Mouse (Mus musculus) ES-E14 (cell line): ENCODE data around the gene Slc22a18. TPM values are rescaled to one million over a fixed set of nuclear protein-coding genes. Genes with fewer than 3 reads are reported as not detected.

Experiments
- DNase-seq: peaks from one replicate; pipeline ENCODE4 v3.0.0-alpha.2; 2013; ENCODE audit warnings: low read depth, low spot score
- H3K27ac ChIP-seq: 2 replicates; pipeline ENCODE4 v1.5.1; 2012; ENCODE audit warnings: low read depth, mild to moderate bottlenecking, low read length, moderate library complexity, mixed read lengths; ENCODE audit not compliant: poor library complexity, insufficient read depth, severe bottlenecking
- H3K36me3 ChIP-seq: 2 replicates; pipeline ENCODE4 v1.6.1; 2012; ENCODE audit warnings: mild to moderate bottlenecking, low read length, moderate library complexity, mixed read lengths; ENCODE audit not compliant: control insufficient read depth, poor library complexity, insufficient read depth, severe bottlenecking
- H3K4me1 ChIP-seq, 2 experiments: fragments of 150-350 bp in 1 of 2; sonication (generic) in 1 of 2; 2 replicates each; pipeline ENCODE4 v1.6.1; 2012; ENCODE audit warnings: low read length in 2 of 2, mild to moderate bottlenecking in 1 of 2, mixed read lengths in 1 of 2; ENCODE audit not compliant: control insufficient read depth in 2 of 2, insufficient read depth in 2 of 2, poor library complexity in 1 of 2
- H3K4me3 ChIP-seq, 2 experiments: fragments of 150-350 bp in 1 of 2; sonication (generic) in 1 of 2; 2 replicates each; pipeline ENCODE4 v1.5.1; 2012; ENCODE audit warnings: low read length in 2 of 2, low read depth in 1 of 2, mild to moderate bottlenecking in 1 of 2, mixed read lengths in 1 of 2; ENCODE audit not compliant: insufficient read depth in 1 of 2, poor library complexity in 1 of 2, severe bottlenecking in 1 of 2
- H3K9ac ChIP-seq: 2 replicates; pipeline ENCODE4 v1.6.1; 2012; ENCODE audit warnings: low read depth, mild to moderate bottlenecking, low read length, mixed read lengths; ENCODE audit not compliant: poor library complexity, insufficient read depth, severe bottlenecking
- H3K9me3 ChIP-seq: fragments of 150-350 bp; sonication (generic); 2 replicates; pipeline ENCODE4 v1.6.1; 2012; ENCODE audit warnings: low read depth, mild to moderate bottlenecking, low read length; ENCODE audit not compliant: control insufficient read depth, insufficient read depth
- CHD2 ChIP-seq: IDR thresholded peaks from 2 replicates; pipeline ENCODE4 v1.6.1; 2014; ENCODE audit warnings: mild to moderate bottlenecking, low read depth, low read length, inconsistent platforms
- HCFC1 ChIP-seq: IDR thresholded peaks from 2 replicates; pipeline ENCODE4 v1.6.1; 2012; ENCODE audit warnings: low read length, inconsistent platforms, borderline replicate concordance; ENCODE audit not compliant: insufficient read depth
- MAFK ChIP-seq: IDR thresholded peaks from 2 replicates; pipeline ENCODE4 v1.6.1; 2014; ENCODE audit warnings: mild to moderate bottlenecking, low read depth, low read length, inconsistent platforms; ENCODE audit not compliant: insufficient read depth
- ZC3H11A ChIP-seq: IDR thresholded peaks from 2 replicates; pipeline ENCODE4 v1.6.1; 2012; ENCODE audit warnings: low read depth, mild to moderate bottlenecking, inconsistent platforms, low read length, borderline replicate concordance
- ZNF384 ChIP-seq: IDR thresholded peaks from 2 replicates; pipeline ENCODE4 v1.6.1; 2012; ENCODE audit warnings: low read depth, low read length, inconsistent platforms
- in situ Hi-C, 2 experiments: fragments of 600-800 bp; cut with MboI; formaldehyde crosslinking; loops; one replicate each; pipeline ENCODE4 v1.15.1; 2025; ENCODE audit warnings: low sequenced_read_pairs in 2 of 2, inconsistent platforms in 1 of 2; ENCODE audit not compliant: unreplicated experiment in 2 of 2
- total RNA-seq: library from RNA; depleted of rRNA; stranded (reverse); fragments of 300-350 nt; gene quantifications from 2 replicates; pipeline ENCODE4 v1.2.3, GENCODE M21; 2012

Gene Slc22a18
- total RNA-seq, 1 experiment: 1.5 TPM

DNA sequence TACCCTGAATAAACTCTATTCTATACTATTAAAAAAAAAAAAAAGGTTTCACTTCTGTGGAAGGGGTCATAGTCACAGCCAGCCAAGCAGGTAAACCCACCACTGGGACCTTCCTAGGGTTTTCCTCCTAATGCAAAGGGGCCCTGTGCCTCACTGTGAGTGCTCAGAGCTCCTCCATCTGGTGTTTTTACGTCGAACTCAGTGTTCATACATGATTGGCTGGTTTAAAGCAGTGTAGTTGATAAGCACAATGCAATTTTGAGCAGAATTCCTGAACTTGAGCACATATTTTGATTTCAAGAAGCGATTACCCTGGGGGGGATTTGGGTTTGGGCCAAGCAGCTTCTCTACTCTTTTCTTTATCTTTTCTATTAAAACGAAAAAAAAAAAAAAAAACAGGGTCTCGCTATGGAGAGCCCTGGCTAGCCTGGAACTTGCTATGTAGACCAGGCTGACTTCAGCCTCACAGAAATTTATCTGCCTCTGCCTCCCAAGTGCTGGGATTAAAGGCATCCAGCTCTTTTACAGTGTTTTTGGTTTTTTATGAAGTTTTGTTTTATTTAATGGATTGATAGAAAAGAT, 8.4 kb downstream of the Slc22a18 start:
- in situ Hi-C loops: no loop called here
- no peak for TF ChIP-seq HCFC1
- TF ChIP-seq CHD2: no peak
- no peak for TF ChIP-seq MAFK
- TF ChIP-seq ZNF384: no peak
- TF ChIP-seq ZC3H11A: no peak
- Histone ChIP-seq H3K36me3 (no peaks in the 10 kb centered on the region), H3K9me3 (no peaks in the 10 kb centered on the region), H3K27ac (no peak overlapping the region), H3K9ac (no peak overlapping the region), H3K4me1 (peaks cover 3 to 5% of the 10 kb centered on the region in 2 experiments; a peak in 3 of 4 replicates), H3K4me3 (no peak overlapping the region)
- no peak for DNase-seq

DNA sequence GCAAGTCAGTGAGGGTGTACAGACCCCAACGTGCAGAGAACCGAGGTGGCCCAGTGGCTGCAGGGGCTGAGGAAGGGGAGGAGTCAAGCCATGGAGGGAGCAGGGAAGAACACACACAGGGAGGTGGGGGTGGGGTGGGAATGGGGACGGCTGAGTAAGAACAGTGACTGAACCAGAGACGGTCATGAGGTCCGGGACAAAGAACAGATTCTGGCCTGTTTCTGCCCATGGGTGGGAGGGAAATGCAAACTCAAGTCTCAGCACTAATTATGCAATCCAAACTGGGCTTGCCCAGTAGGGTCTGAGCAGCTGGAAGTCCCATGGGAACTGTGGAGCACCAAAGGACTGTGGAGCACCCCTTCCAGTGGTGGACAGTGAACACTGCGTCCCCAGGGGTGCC, 9.0 kb downstream of the Slc22a18 start:
- in situ Hi-C loops: no loop called here
- DNase-seq: no peak
- Histone ChIP-seq H3K9me3 (no peaks in the 10 kb centered on the region), H3K27ac (no peak overlapping the region), H3K4me1 (peaks cover 3 to 5% of the 10 kb centered on the region in 2 experiments; a peak in 3 of 4 replicates), H3K9ac (no peak overlapping the region), H3K36me3 (no peaks in the 10 kb centered on the region), H3K4me3 (no peak overlapping the region)
- TF ChIP-seq ZC3H11A (no peak), HCFC1 (no peak), ZNF384 (no peak), CHD2 (no peak), MAFK (no peak)

DNA sequence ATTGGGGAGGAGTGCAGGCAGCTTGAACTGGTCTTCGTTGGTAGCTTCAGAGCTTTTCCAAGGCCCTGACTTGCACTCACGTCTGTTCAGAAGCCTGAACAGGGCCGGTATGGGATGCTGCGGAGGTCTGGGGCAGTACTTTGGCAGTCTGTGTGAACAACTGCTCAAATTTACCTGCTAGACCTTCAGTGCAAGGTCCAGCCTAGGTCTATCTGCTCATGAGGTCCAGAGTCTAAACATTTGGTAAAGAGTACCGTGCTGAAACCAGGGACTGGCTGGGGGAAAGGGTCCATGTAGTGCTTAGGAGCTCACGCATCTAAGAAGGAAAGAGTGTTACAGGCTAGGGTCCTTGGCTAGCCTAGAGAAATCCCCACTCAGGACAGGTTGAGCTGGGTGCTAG, 16.2 kb downstream of the Slc22a18 start:
- in situ Hi-C loops: no loop called here
- no peak overlapping the region for H3K4me3 ChIP-seq
- H3K36me3 ChIP-seq: no peaks in the 10 kb centered on the region
- no peaks in the 10 kb centered on the region for H3K9me3 ChIP-seq
- H3K9ac ChIP-seq: no peak overlapping the region
- H3K27ac ChIP-seq: no peak overlapping the region
- H3K4me1 ChIP-seq: peaks cover 0 to 5% of the 10 kb centered on the region in 2 experiments; a peak in 2 of 4 replicates
- TF ChIP-seq HCFC1: no peak
- no peak for TF ChIP-seq CHD2
- TF ChIP-seq ZC3H11A: no peak
- no peak for TF ChIP-seq MAFK
- no peak for TF ChIP-seq ZNF384
- DNase-seq: no peak

DNA sequence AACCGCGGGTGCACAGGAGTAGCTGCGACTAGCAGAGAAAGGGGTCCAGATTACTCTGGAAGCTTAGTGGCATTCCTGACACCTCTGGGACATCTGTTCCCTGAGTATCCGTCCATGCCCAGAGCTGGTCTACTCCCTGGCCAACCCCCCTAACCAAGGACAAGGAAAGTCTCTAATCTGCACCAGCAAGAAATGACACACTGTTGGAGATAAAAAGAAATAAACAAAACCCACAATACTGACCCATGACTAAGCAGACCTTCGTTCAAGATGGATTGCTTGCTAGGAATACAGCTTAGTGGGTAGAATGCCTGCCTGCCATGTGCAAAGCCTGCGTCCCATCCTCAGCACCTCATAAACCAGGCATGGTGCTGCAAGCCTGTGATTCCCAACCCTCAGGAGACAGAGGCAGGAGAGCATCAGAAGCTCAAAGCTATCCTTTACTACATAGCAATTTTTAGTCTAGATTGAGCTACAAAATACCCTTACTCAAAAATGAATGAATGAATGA, 20.1 kb downstream of the Slc22a18 start:
- H3K4me1 ChIP-seq: peaks cover 0 to 16% of the 10 kb centered on the region in 2 experiments; a peak in 3 of 4 replicates
- H3K36me3 ChIP-seq: no peaks in the 10 kb centered on the region
- H3K27ac ChIP-seq: no peak overlapping the region
- DNase-seq: no peak
- H3K9me3 ChIP-seq: no peaks in the 10 kb centered on the region
- TF ChIP-seq ZNF384: no peak
- in situ Hi-C loops: no loop called here
- no peak overlapping the region for H3K4me3 ChIP-seq
- no peak overlapping the region for H3K9ac ChIP-seq
